Mouse (Mus musculus) adrenal gland, postnatal 14 days (tissue): ENCODE data around the gene Obsl1. TPM values are rescaled to one million over a fixed set of nuclear protein-coding genes. Genes with fewer than 3 reads are reported as not detected.

Experiments used
- DNase-seq: peaks from one replicate; pipeline ENCODE4 v3.0.0; 2021; ENCODE audit warnings: mixed read lengths
- total RNA-seq: library from RNA; stranded (reverse); gene quantifications from 2 replicates; pipeline ENCODE4 v1.2.3, GENCODE M21; 2021

Gene Obsl1
- total RNA-seq, 1 experiment from 2014 or later = 98.3 TPM

DNA sequence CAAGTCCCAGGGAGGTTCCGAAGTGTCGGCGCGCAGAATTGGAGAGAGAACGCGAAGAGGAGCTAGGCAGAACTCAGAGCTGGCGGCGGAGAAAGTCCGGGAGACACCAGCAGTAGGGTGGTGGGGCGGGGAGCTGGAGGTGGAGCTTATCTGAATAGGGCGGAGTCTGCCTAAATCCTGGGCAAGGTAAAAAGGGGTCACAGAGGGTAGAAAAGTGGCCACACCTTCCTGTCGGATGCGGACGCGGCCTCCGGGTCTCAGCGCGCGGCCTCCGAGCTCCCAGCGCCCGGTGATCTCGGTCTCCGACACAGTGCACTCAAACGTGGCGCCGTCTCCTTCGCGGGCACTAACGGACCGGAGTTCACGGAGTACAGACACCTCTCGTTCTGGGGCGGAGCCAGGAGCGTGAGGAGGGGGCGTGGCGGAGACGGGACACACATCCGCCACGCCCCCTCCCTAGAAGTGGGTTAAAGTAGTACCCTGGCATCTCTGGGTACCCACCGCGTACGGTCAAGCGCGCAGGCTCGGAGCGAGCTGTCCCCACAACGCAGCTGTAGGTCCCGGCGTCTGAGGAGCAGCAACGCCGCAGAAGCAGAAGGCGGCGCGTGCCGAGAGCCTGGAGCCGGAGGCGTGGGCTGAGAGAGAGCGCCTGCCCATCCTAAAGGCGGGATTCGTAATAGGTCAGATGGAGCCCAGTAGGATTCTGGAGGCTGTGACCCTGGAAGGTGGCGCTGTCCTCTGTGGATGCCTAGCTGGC is 18.7 kb downstream of the Obsl1 start:
- peak; percentile 92 for DNase-seq

DNA sequence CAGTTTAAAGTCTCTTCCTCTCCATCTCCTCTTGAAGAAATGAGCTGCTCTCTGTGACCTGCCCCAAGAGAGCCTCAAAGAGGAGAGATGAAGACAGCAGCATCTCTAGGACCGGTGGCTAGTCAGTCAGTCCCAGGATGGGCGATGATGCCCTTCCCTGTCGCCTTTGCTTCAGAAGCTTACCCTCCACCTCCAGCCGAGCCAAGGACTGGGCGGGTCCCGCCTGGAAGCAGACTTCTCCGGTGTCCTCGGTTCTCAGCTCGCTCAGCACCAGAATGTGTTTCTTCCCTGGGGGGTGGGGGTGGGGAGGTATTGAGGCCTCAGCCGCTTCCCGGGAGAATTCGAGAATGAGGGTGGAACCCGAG is 19.2 kb downstream of the Obsl1 start:
- DNase-seq = peak; percentile 51

DNA sequence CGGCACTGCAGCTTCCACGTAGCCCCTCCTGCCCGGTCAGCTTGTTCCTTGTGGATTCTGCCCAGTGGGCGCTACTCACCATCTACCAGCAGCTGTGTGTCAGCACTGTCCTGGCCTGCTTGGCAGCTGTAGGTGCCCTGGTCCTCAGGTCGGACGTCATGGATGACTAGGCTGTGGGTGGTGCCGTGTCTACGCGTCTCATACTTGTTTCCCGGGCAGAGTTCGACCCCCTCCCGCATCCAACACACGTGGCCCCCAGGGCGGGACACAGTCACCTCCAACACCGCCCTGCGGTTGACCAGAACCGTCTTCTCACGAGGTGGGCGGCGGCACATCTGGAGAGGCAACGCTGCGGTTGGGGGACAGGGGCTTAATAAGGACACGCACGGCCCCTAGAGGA is 19.7 kb downstream of the Obsl1 start:
- no peak for DNase-seq

DNA sequence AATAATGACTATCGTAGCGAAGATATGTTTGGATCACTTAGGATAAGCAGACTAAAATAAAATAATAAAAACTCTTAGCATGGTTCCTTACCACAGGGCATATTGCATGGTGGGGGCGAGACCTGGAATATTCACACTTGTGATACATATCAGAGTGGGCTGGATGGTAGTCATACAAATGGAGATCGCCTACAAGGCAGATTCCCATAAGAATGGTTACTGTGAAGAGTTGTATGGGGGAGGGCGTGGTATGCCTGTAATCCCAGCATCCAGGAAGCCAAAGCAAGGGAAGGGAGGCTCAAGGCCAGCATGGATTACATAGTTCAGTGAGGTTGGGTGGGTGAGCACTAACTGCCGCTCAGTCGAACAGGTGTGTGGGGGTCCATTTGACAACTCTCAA is 25.5 kb downstream of the Obsl1 start:
- no peak for DNase-seq

DNA sequence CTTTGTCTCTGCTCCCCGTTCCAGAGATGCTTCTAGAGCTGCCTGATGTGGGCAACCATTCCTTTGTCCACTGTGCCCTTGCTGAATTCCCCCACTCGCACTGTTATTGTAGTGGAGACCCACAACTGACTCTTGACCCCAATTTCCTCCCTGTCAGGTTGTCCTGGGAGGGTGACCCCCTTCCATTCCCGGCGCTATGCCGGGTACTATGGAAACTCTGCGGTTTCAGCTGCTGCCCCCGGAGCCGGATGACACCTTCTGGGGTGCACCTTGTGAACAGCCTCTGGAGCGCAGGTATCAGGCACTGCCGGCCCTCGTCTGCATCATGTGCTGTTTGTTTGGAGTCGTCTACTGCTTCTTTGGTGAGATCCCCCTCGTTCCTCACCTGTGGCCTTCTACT is 26.2 kb downstream of the Obsl1 start:
- no peak for DNase-seq

DNA sequence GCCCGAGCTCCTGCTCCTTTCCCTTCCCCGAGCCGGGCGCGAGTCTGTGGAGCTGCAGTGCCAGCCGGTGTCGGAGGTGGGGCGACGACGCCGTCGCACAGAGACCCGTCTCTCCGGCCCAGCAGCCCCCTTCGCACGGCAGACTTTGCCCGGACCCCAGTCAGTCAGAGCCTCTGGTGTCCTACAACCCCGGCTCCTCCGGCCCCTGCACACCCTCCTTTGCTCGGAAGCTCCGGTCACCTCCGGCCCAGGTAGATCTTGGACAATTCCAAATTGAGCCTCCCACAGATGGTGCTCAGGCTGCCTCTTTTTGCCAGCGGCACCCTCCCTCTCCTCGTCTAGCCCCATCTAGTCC is 26.6 kb downstream of the Obsl1 start:
- DNase-seq = no peak

DNA sequence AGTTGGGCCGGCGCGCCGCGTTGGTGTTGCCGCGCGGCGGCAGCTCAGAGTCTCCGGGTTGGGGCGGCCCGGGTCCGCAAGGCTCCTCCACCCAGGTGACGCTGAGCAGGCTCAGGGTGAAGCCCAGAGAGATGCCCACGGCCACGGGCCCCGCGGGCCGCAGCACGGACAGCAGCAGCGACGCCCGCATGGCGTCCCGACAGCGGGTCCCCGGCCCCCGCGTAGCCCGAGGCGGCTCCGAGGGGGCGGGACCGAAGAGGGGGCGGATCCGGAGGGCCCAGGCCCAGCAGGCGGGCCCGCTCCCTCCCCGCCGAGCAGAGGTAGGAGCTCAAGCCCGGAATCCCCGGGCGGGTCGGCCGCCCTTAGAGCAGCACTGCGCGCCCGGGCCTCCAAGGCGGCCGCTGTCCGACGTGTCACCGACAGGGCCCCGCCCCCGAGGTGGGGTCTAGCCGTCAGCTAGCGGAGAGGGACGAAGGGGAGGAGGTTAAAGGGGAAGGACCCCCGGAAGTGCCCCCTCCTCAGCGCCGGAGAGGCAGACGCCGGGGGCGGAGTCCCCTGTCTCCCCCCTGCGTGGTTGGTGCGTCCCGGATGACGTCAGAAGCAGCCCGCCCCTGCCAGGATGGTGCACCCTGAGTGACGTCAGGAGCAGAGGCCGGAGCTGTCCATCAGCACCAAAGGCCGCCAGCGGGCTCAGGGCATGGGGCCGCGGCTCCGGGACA is 27.2 kb downstream of the Obsl1 start, which contains the start of the genes Chpf and Tmem198:
Gene Chpf (minus strand): TSS at position 392 of the 719 bp plus-strand sequence.
Gene Tmem198 (plus strand): TSS at position 617 of the 719 bp plus-strand sequence.
- peak; percentile 99 for DNase-seq

DNA sequence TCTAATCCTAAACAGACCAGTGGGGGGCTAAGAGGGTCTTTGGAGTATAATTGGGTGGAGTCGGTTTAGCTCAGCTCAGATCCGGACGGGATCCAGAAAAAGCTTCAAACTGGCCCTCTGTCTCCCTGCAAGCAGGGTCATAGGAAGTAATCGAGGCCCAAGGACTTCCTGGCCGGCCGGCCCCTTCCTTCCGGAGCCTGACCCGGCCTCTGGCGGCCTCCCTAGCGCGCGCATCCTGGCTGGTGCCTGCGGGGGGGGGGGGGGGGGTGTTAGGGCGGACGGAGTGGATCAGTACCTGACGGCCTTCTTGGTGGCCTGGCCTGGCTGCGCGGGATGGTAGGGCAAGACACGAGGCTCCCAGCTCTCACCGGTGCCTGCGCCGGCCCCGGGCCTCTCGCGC is 27.8 kb downstream of the Obsl1 start:
- DNase-seq = peak; percentile 73

DNA sequence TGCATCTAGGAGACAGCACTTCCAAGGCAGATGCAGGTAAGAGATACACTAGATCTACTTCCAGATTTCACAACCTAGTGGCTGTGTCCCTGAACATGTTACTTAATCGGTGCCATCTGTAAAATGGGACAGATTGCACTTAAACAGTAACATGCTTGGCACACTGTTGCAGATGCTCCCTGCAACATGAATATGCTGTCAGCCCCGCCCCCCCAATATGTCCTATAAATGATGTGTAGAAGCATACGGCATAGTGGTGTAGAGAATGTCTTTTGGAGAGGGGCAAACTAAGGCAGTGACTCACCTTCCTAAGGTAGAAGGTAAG is 28.3 kb downstream of the Obsl1 start:
- no peak for DNase-seq

DNA sequence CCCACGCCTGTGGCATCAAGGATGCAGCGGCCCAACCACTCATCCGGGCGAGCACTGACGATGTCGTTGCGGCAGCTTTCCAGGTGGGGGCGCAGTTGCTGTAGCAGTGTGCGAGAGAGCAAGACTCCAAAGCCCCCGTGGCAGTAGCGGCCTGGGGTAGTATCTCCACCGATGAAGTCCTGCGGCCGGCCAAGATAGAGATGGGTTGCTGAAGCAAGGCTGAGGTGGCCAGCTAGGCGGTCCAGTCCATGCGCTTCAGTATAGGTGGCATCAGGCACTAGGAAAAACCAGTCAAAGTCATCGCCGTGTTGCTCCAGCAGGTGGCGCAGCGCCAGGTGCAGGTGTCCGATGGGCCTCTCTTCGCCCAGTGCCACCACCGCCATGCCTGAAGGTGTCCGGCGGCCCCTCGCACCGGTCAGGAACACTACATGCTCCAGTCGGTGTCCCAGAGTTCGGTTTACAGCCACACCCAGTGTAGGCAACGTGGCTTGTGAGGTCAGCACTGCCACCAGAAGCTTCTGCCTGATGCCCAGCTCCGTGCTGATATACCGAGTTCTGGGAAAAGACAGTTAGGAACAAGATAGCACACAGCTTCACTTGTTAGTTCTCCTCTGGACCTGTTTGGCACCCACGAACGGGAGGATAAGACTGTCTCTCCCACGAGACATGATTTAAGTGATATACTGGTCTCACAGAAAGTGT is 28.8 kb downstream of the Obsl1 start:
- peak; percentile 91 for DNase-seq

DNA sequence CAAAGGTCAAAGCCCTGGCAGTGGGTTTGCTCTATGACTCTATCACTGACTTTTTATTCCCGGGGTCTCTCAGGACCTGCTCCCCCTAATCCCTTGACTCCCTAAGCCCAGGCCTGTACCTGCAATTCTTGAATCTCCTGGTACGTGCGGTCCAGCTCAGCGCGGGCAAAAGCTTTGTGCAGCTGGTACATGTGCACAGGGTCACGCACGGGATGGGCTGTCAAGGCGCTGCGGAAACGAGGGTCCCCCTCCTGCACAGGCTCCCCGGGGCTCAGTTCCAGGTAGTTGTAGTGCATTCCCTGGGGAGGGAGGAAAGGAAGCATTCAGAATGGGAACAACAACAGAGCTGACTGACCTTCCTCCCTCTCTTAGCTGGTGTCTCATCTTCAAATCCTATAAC is 29.8 kb downstream of the Obsl1 start:
- DNase-seq = no peak

DNA sequence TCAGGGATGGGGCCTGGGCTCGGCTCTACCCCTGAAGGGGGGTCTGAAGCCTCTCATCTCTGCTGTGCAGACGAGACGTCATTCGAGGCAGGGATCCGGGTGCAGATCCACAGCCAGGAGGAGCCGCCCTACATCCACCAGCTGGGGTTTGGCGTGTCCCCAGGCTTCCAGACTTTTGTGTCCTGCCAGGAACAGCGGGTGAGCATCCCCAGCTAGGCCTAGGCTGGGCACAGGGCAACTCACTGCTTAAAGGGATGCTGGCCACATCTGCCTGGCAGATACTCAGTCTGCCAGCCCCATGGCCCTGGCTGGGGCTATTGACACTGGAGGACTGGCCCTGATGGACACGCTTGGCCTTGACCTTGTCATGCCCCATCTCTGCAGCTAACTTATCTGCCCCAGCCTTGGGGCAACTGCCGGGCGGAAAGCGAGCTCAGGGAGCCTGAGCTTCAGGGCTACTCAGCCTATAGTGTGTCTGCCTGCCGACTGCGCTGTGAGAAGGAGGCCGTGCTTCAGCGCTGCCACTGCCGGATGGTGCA is 36.9 kb downstream of the Obsl1 start:
- DNase-seq = peak; percentile 76

DNA sequence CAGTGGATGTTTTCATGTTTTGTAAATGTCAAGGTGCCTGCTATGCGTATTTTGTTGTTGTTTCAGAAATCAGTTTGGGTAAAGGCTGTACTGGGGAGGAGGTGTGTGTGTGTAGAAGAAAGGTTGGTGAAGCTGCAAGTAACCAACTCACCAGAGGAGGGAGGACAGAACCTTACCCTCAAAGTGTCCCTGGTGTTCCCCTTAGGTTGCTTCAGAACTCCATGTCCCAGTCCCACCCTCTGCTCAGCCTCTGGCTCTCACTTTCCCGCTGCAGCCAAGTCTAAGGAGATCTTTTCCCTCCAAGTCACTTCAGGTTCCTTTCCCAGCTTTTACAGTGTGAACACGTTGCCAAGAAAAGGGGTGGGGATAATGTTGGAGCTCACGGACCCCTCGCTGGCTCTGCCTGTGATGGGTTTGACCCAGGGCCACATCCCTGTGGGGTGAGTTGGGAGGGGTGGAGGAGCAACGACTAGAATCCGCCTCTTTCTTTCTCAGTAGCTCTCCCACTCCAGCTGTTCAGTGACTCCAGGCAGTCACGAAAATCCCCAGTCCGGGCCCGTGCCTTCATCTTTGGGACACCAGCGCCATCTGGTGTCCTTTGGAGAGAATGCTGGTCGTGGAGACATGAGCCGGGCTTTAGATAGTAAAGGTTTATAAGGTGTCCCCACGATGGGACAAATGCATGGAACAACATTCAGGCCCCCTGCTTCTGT is 38.9 kb downstream of the Obsl1 start:
- peak; percentile 90 for DNase-seq

DNA sequence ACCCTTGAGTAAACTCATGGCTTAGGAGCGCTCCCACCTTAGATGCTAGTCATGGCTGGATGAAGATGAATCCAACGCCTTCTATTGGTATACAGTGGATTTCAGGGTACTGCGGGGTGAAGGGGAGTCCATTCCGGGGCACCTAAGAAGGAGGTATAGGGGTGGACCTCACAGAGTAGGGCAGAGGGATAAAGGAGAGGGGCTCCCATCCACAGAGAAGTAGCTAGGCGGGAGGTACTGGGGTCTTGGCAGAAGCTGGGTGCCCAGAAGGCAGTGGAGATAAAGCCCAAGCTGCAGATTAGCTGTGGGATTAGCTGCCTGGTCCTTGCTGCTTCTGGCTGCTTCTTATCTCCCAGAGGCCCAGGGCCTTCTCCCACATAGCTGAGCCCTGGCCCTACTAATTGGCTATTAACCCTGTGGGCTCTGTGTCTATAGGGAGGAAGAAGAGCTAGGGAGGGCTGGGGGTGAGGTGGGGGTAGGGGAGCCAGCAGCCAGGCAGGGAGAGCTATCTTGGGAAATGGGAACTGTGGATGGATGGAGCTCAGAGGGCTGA is 42.5 kb downstream of the Obsl1 start:
- DNase-seq = no peak

DNA sequence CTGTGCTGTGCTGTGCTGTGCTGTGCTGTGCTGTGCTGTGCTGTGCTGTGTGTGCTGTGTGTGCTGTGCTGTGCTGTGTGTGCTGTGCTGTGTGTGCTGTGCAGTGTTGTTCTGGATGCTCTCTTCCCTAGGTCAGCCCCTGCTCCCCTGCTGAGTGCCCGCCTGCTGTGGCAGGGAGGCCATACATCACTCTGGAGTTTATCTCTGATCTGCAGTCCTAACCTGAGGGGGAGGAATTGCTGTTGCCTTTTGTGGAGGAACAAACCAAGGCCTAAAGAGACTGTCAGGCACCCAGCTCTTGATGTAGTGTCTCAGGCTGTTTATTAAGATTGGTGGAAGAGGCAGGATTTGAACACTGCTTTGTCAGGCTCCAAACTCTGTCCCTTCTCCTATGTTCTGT is 43.6 kb downstream of the Obsl1 start:
- no peak for DNase-seq

DNA sequence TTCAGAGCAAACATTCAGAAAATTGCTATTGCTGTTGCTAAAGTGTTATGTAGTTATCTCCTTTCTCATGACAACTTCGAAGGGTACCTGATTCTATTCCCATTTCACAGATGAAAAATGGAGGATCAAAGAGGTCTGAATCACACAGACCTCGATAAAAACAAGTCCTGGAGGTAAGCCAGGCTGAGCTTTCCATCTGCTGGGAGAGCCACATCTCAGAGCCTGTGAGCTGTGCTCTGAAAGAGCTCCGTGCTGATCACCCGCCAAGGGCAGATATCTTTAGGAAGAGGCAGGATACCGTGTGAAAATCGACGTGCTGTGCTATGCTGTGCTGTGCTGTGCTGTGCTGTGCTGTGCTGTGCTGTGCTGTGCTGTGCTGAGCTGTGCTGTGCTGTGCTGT is 46.0 kb downstream of the Obsl1 start:
- no peak for DNase-seq

DNA sequence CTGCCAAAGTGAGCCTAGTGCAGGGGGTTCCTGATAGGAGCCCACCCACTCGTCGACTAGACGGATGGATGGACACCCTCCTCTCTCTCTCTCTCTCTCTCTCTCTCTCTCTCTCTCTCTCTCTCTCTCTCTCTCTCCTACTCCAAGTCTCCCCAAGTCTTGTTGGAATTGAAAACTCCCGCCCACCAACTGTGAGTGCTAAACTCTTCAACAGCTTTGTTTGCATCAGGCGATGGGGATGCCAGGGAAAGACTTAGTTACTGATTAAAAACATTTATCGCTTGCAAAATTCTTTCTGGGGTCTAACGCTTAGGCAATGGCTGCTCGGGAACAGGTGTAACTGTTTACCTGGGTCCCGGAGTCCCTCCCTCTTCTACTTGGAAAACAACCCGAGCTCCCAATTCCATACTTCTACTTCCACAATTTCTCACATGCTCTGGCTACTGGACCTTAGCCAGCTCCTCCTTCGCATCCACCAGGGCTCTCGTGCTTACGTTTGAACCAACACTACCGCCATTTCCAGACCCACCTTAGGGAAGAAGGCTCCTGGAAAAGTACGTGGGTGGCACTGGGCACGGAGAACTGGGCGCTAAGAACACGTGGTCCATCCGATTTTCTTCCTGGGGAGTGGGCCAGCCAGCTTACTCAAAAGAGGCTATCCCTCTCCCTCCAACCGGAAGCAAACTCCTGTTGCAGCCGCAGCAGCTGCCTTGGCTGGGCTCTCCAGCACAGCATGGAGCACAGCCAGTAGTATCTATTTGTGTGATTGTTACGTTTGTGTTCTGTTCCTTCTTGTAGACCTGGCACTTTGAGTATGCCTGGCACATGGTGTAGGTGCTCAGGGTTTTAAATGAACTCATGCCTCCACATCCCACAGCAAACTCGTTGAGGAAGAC is 47.2 kb downstream of the Obsl1 start:
- DNase-seq = no peak

DNA sequence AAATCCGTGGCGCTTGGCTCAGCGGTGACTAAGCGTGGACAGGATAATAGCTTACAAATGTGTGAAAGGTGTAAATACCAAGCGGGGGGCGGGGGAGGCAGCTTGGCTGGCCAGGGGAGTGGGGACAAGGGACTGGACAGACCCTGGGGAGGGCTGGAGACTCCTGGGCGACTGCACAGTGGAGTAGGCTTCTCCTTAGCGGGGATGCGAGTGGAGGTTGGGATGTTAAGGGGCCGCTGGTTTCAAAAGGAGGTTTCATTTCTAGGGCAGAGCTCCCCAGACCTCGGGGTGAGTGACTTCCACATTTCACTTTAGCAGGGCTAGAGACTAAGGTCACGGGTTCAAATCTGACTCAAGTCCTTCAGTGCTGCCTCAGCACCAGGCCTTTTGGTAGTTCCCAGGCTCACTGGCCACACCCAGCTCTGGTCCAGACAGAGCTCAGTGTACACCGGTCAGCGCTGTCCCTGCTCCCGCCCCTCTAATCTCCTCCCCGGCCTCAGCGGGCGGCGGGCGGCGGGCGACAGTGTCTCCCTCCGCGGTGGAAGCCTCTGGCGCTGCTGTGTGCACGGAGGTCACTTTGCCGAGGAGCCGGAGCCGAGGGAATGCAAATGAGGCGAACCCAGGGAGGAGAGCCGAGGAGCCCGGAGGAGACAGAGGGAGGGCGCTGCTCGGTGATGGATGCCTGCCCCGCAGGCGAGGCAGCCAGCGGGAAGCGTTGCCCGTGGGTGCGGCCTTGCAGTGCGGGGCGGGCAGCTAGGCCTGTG is 48.0 kb downstream of the Obsl1 start:
- peak; percentile 63 for DNase-seq

DNA sequence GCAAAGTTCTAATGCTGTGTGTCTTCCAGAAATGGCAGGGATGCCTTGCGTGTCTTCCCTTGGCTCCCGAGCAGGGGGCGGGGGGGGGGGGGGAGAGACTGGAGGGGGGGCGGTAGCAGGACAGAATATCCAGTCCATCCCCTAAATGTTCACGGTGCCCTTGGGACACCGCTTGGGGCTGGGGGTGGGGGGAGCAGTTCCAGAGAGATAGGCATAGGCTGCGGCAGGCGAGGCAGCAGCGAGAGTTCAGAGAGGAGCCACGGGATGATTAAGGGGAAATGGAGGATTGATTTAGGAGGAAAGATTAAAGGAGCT is 48.6 kb downstream of the Obsl1 start:
- no peak for DNase-seq

DNA sequence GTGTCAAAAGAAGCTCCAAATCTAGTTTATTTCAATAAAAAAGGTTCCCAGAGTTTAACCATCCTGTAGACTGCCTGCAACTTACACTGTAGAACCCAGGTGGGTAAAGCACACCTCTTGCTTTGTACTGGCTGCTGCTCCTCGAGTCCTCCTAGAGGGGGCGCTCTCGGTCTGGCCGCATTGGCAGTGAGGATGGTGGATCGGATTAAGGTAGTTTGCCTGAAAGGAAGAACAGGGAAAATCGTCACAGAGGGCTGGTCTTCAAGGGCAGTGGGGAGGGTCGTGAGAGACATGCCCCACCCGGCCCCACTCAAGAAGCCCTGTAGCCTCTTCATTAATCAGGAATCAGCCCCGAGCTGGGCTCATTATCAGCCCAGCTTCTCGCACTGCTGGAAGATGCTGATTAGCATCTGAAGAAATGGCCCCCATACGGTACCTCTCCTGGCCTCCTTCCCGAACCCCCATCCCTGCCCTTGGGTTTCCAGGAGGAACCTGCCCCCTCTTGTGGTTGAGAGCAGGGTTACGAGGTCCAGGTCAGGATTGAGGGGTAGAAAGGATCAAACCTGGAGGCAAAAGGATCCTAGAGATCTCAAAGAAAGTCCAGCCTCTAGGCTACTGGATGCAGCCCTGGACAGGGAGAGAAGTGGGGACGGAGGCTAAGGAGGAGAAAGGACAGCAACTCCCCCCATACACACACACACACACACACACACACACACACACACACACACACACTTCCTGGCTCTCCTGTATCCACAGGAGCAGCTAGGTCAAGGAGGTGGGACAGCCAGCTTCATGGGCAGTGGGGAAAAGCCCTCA is 49.3 kb downstream of the Obsl1 start:
- no peak for DNase-seq
